Mouse (Mus musculus) bone marrow, adult 2 months (tissue): ENCODE results near the gene Tppp.

ENCODE experiments used
- CTCF ChIP-seq: fragments of 200-500 bp; IDR thresholded peaks from 2 replicates; pipeline ENCODE4 v1.5.1; 2011; ENCODE audit warnings: low read length, control low read depth; ENCODE audit not compliant: control insufficient read depth, insufficient read depth
- POLR2A ChIP-seq: fragments of 200-500 bp; IDR thresholded peaks from 2 replicates; pipeline ENCODE4 v1.6.1; 2011; ENCODE audit warnings: low read depth, mild to moderate bottlenecking, control low read depth, low read length, borderline replicate concordance; ENCODE audit not compliant: control insufficient read depth

GRCm38 (mm10) chr13:74029013-74029412 lies 19.8 kb downstream of the Tppp start:
- TF ChIP-seq CTCF (no peak), POLR2A (no peak)
